Mouse (Mus musculus) lung, postnatal 25 days (tissue): ENCODE data around the gene Mrpl24.
"Not testable (repeated sequence)": the region's sequence is repeated elsewhere in the genome, so short reads cannot be mapped to it uniquely, and the experiment has no call there.

ENCODE experiments used
- DNase-seq: peaks from one replicate; pipeline ENCODE4 v3.0.0; 2022; ENCODE audit warnings: low spot score

Mrpl24 gene

GRCm38 (mm10) chr3:87919336-87920108 lies at the start of gene Mrpl24:
Mrpl24 (plus strand) TSS chr3:87919506.
- peak; percentile 94 for DNase-seq

DNA sequence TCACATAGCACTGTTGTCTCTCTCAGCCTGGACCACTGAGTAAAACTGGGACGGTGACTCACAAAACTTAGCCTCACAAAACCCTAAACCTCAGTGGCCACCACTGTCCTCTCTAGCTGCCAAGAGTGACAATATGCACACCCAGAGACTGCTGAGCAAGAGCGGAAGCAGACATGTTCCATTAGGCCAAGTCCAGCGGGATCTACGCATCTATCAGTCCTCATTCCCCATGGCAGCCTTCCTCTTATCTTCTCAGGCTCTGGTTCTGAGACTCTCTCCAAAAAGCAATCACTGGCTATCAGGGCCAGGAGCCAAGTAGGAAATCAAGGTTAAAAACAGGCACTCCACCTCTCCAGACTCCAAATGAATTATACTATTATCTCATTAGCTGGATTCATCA lies 41.6 kb upstream of the Mrpl24 start:
- DNase-seq, result no peak

DNA sequence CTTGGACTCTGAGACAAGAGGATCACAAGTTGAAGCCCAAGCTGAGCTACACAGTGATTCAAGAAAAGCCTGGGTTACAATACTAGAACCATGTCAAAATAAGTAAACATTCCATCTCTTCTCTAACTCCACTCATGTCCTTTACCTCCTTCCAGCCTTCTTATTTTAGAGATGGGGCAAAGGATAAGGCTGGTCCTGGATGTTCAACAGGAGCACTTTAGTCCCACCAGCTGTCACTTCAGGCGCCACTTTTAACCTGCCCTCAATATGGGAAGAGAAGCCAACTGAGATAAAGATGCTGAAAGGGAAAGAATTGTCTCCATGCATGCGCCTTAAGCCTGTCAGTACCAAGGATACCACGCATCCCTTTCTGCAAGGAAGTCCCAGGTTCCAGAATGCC lies 35.0 kb upstream of the Mrpl24 start:
- no peak for DNase-seq

DNA sequence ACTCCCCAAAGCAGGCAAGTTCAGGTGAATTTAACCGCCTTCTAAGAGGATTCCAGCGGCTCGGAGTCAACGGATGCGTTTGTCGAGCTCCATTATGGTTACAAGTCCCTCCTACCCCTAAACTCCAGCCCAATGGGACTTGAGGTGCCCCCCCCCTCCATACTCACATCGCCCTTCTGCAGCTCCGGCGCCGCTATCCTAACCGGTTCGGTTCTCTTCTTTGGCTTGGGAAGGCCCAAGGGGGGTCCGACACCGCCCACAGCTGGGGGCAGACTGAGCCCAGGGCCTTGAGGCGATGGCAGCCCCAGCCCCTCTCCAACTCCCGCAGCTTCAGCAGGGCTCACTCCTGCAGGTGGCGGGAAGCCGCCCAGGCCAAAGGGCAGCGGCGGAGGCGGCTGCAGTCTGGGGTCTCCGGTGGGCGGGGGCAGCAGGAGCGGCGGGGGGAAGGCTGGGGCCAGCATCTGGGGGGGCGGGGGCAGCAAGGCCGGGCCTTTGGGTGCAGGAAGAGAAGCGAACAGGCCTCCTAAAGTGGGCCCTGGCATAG lies 34.5 kb upstream of the Mrpl24 start:
- DNase-seq, result no peak

- peak; percentile 99 for DNase-seq
Observed at GRCm38 (mm10) chr3:87885281-87886003, 33.9 kb upstream of the Mrpl24 start, which contains the start of gene Prcc. Prcc (minus strand) TSS chr3:87885608.

DNA sequence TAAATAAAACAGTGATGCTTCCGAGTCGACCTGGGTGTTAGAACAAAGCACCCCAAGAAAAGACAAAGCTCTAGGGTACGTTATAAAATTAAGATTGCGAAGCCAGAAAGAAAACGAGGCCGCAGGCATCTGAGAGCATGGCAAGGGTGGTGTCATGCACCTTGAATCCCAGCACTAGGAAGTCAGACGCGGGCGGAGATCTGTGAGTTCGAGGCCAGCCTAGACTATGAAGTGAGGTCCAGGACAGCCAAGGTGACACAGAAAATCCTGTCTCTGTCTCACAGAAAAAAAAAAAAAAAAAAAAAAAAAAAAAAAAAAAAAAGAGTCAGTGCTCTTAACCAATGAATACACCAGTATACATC lies 33.3 kb upstream of the Mrpl24 start:
- DNase-seq, result no peak

- DNase-seq, result no peak
Observed at GRCm38 (mm10) chr3:87886416-87886815, 32.9 kb upstream of the Mrpl24 start.

- DNase-seq, result not testable (repeated sequence)
Observed at GRCm38 (mm10) chr3:87887400-87887799, 31.9 kb upstream of the Mrpl24 start.

GRCm38 (mm10) chr3:87891481-87891880 lies 27.8 kb upstream of the Mrpl24 start:
- DNase-seq, result no peak

DNA sequence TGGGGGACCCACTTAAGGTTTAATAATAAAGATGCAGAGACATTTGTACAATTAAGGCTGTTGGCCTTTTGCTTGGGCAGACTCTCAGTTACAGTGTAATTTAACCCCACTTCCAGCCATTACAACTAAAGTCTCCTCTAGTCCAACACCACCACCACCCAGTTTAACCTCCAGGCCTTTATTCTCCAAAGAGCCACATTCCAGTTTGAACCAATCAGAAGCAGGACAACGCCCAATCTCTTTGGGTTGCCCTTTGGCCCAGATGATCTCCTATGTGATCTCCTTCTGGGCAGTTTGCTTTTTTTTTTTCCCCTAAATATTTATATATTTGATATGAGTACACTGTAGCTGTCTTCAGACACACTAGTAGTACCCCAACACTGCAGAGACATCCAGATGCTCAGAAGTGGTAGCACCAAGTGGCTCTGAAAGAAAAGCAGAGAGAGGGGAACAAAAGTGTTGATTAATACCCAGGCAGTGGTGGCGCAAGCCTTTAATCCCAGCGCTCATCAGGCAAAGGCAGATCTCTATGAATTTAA lies 25.9 kb upstream of the Mrpl24 start:
- DNase-seq, result no peak

DNA sequence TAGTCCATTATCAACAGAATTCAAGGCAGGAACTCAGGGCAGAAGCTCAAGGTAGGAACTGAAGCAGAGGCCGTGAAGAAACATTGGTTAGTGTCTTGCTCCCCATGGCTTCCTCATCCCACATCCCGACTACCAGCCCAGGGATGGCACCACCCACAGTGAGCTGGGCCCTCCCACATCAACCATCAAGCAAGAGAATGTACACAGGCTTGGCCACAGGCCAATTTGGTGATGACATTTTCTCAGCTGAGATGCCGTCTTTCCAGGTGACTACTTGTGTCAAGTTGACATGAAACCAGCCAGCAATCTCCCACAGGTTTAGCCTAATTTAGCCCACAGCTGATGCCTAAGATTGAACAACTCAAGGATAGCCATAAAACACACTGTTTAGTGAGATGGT lies 20.0 kb upstream of the Mrpl24 start:
- DNase-seq, result no peak

- DNase-seq, result no peak
Observed at GRCm38 (mm10) chr3:87899776-87900175, 19.5 kb upstream of the Mrpl24 start.

DNA sequence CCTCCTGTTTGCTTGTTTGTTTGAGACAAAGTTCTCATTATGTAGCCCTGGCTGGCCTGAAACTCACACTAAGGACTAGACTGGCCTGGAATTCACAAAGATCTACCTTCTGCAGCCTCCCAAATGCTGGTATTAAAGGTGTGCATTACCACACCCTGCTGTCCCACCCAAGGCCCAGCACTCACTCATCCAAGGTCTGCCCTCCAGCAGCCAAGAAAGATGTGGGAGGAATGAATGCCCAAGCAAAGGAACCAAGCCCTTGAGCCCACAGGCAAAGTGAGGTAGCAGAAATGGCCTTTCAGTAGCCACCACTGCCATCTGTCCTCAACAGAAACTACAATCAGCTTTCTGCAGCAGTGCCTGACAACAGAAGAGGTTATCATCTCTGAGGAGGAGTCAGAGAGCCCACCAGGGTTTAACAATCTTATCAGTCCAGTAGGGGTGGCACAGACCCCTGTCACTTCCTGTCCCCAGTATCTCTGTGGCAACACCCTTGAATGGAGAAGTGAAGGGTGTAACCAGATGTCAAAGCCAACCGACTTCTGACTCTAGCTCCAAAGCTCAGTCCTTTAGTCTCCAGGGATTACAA lies 18.2 kb upstream of the Mrpl24 start:
- no peak for DNase-seq

DNA sequence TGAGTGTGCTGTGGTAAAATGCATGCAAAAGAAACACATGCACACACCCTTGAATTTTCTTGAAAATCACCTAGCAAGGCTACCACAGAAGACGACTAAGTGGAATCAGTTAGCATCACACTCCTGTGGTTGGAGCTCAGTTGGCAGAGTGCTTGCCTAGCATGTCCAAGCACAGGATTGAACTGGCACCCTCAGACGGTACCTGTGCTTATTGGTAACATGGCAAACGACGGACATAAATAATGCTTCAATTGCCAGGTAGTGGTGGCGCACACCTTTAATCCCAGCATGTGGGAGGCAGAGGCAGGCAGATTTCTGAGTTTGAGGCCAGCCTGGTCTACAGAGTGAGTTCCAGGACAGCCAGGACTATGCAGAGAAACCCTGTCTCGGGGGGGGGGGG lies 17.3 kb upstream of the Mrpl24 start:
- not testable (repeated sequence) for DNase-seq

DNA sequence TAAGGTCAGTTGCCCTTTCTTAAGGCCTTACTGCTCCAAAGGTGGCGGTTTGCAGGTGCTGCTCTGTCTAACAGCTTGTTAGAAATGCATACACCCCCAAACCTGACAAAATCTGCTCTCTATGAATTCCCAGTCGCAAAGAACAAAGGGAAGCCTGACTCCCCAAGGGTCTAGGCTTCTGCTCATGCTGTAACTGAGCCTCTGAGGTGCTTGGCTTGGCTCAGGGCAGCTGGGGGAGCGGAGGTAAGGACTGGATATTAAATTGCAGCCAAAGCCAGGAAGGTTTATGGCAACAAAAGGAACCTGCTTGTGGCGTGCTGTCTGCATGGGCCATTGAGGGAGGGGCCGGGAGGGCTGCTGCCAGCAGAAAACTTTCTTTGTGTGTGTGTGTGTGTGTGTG lies 15.5 kb upstream of the Mrpl24 start:
- no peak for DNase-seq

- peak; percentile 96 for DNase-seq
Observed at GRCm38 (mm10) chr3:87905880-87906485, 13.3 kb upstream of the Mrpl24 start, which contains the start of gene Hdgf. Hdgf (plus strand) TSS chr3:87906321.

DNA sequence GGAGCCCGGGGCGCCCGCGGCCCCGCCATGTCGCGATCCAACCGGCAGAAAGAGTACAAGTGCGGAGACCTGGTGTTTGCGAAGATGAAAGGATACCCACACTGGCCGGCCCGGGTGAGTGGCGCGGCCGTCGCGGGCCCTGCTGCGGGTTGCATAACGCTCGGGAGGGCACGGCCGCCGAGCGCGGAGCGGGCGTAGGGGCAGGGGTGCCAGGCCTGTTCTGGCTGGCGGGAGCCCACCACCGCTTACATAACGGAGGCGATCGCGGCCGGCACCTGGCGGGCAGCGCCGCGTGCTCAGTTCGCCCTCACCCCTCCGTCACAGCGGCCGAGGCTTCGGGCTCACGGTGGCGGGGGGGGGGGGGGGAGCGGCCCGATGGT lies 12.7 kb upstream of the Mrpl24 start:
- DNase-seq, result peak; percentile 43

DNA sequence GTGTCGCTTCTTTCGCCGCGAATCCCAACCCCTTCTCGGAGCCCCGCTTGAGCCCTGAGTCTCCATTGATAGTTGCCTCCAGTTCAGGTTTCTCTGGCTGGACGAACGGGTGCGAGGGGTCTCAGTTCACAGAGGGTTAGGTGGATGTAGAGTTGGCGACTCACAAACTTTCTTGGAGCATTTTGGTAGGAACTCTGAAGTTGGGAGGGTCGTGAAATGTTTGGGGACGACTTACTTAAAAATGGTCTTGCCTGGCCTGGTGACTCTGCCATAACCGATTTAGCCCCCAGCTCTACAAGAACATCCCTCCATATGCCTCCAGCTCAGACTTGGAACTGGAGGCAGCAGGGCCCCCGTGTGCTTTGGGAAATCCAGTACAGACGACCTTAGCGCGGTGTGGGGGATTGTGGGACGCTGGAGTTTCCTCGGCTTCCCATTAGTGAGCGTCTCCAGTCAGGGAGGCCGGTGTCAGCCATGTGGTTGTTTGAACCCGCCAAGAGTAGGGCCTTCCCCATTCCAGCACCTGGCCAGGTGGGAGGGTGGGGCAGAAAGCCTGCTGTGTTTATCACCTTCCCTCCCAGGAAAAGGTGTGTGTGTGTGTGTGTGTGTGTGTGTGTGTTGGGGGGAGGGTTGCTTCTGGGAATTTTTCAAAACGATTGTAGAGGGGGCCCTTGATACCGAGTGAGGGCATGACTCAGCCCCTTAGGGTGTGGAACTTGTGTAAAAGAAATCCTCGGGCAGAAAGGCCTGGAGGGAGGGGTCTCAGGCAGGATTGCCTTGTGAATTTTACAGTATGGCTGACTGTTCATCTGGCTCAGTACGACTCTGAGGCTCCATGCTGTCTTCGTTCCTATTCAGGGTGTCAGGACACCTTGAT lies 12.1 kb upstream of the Mrpl24 start:
- peak; percentile 78 for DNase-seq

DNA sequence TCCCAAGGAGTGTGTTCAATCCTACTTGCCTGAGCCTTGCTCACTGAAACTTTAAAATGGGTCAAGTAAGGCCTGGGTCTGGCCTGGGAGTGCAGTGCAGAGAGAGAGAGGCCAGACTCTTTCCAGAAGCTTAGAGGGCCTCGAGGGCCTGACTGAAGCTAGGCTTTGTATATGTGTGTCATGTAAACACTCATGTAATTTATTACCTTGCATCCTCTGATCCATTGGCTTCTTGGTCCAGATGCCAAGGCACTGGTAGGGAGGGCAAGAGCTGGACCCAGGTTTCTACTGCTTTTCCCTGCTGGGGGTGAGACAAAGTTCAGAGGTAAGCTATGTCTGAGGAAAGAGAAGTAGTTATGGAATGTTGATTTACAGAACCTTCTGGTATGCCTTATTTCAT lies 11.4 kb upstream of the Mrpl24 start:
- no peak for DNase-seq

GRCm38 (mm10) chr3:87909381-87909780 lies 9.9 kb upstream of the Mrpl24 start:
- no peak for DNase-seq

GRCm38 (mm10) chr3:87909874-87910273 lies 9.4 kb upstream of the Mrpl24 start:
- DNase-seq, result peak; percentile 41
